Mouse (Mus musculus) lung, adult 2 months (tissue): ENCODE measurements at regions not wholly inside any gene's neighbourhood (a gene's known extent, or its start where the extent isn't known, plus 50 kb on each side); places are given as distances from the start of the nearest gene placed in this dataset.

Source experiments
- CTCF ChIP-seq: fragments of 200-500 bp; IDR thresholded peaks from 2 replicates; pipeline ENCODE4 v1.5.1; 2011; ENCODE audit warnings: mild to moderate bottlenecking, low read length, control low read depth; ENCODE audit not compliant: insufficient read depth
- POLR2A ChIP-seq: fragments of 200-500 bp; IDR thresholded peaks from 2 replicates; pipeline ENCODE4 v1.6.1; 2011; ENCODE audit warnings: low read depth, mild to moderate bottlenecking, control low read depth, low read length, borderline replicate concordance; ENCODE audit errors: extremely low read depth

- TF ChIP-seq CTCF (no peak), POLR2A (no peak)
Observed at GRCm38 (mm10) chr8:26808771-26809170, 168.4 kb upstream of the Zfp703 start.
